Mouse (Mus musculus): ENCODE data around the gene Zfand6. TPM values are rescaled to one million over a fixed set of nuclear protein-coding genes. Genes with fewer than 3 reads are reported as not detected.

Zfand6 gene
- polyA plus RNA-seq, 3 experiments from 2014 or later, result 133 to 169 (median 137) TPM

DNA sequence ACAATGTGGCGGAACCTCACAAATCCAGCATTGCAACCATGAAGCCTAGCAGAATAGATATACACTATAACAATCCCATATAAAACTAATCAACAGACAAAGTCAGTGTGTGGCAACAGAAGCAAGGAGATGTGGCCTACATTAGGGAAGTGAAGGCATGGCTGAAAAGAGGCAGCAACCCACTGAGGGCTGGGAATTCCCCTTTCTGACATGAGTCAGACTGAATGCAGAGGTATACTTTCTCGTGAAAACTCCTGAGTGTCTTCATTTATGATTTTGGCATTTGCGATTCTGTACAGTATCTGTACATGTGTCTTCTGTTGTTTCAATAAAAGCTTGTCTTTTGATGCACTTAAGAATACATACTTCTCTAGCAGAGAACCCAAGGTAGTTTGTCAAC lies 98.4 kb downstream of the Zfand6 start:
- peak; percentile 19 for ATAC-seq

- ATAC-seq, result no peak
Observed at GRCm38 (mm10) chr7:84590622-84591021, 99.1 kb downstream of the Zfand6 start.

DNA sequence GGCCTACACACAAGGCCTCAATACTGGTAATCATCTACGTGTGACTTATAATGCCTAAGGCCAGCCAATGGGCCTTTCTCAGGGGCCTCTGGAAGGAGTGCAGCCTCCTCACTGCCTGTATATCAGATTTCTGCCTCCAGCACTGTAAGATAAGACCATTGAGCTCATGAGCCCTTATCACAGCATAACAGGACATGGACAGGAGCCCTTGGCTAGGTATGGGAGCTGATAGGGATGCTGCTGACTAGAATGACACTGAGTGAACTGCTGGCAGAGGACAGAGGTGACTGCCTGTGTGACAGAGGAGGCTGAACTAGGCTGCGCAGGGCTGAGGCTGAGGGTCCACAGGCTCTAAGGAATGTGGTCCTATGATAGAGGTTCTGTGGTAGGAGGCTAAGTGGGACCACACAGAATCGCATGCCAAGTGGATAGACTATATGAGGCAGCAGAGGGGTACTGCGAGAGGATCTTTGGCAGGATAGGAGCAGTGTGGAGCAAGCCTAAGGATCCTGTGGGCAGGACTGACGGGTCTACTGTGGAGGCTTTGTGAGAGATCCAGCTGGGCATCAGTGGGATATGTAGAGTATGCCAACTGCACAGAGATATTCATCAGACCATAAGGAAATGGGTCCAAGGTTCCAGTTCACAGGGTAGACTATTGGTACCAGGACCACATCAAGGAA lies 102.5 kb downstream of the Zfand6 start:
- ATAC-seq, result no peak

DNA sequence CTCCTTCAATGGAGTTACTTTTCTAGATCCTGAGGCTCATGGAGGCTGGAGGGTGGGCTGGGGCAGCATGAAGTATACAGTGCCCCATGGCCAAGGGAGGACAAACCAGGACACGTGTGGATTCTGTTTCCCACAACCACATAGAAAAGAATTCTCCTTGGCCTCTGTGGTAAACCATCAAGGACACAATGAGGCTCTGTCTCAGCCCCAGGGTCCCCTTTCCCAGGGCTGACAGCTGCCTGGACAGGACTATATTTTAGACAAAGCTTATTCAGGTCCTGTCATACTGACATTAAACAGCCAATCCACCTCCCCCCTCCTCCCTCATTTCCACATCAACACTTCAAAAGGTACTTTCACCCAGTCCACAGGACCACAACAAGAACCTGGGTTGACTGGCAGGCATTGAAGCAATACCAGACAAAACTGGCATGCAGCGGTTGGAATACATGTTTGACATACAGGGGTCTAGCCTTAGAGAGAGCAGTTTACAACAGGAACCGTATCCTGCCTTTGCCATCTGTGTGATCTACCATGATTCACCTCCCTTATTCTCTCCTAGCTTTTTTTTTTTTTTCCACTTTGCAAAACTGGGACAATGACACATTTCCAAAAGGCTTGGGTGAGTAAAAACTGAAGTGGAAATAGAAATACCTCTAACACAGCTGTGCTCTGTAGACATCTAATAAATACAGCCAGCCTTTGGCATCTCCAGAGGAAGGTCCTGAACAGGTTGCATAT lies 103.2 kb downstream of the Zfand6 start:
- ATAC-seq, result no peak

DNA sequence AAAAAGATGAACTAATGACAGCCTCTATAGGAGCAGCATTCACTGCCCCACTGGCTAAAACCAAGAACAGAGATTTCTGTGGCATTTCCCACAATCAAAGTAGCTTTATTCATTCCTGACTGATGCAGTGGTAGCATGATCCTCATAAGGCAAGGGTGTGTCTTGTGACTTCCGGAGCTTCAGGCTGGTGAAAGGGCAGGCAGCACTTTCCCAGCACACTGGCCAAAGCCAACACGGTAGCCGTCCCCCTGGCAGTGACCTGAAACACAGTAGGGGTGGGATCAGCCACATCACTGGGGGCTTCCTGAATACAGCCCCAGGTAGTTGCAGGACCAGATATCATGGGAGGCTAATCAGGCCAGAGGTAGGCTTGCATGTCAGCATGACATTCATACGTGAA lies 104.7 kb downstream of the Zfand6 start:
- no peak for ATAC-seq

DNA sequence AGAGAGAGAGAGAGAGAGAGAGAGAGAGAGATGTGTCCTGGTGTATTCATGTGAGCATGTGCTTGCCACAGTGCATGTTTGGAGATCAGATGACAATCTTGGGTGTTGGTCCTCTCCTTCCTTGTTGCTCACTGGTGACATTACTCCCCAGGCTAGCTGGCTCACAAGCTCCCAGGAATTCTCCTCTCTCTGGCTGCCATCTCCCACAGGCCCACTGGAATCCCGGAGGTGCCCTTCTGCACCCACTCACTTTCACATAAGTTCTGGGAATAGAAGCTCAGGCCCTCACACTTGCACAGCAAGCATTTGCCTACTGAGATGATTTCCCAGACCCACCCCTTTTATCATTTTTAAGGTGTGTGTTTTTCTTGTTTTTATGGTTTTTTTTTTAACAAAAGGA lies 110.0 kb downstream of the Zfand6 start:
- no peak for ATAC-seq

- ATAC-seq, result no peak
Observed at GRCm38 (mm10) chr7:84578841-84579240, 110.9 kb downstream of the Zfand6 start.

DNA sequence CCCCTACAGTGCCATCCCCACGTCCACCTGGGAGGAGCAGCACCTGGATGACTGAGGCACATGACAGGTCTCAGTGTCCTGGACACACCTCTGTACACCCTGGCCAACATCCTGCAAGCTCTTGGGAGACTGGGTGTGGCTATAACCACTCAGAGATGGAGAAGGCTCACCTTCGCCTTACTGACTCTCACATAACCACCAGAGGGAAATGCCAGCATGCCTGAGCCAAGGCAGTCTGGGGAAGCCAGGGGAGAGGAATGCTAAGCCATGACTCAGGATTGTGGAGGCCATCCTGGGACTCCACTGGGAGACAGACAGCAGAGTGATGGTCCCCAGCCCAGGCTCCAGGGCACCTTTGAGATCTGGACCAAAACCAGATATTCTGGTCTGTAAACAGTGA lies 112.7 kb downstream of the Zfand6 start:
- ATAC-seq, result no peak

GRCm38 (mm10) chr7:84566200-84566599 lies 123.6 kb downstream of the Zfand6 start:
- no peak for ATAC-seq

DNA sequence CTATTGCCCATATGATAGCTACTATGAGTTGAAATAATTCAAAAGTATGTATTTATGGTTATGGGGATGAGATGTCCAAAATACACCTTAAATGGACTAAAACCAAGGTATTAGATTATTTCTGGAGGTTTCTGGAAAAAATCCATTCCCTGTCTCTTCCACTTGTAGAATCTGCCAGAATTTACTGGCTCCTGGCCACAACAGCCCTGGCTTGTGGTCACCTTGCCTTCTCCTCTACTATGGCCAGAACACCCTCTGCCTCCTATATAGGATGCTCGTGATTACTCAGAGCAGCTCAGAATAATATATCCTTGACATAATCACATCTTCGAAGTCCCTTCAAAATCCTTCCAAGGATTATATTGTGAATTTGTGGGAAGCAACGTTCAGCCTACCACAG lies 125.5 kb downstream of the Zfand6 start:
- no peak for ATAC-seq

Other genes starting within 250 kb of the Zfand6 start
- gene Gm2115, start 161.0 kb downstream of the Zfand6 start, polyA plus RNA-seq (2017; shearing (Covaris generic)), result not detected
- 1 to 10 TPM; 7.9 to 9.8 (median 9.6) TPM for gene Fah, start 83.2 kb downstream of the Zfand6 start, polyA plus RNA-seq (2017; shearing (Covaris generic))
- not detected for gene Olfr291, start 163.6 kb upstream of the Zfand6 start, polyA plus RNA-seq (2017; shearing (Covaris generic))

Data from inflammation-experienced regulatory T-cells, adult 6 months (primary cell).